Mouse (Mus musculus): ENCODE data around the gene Anapc15-ps.

Gene Anapc15-ps

DNA sequence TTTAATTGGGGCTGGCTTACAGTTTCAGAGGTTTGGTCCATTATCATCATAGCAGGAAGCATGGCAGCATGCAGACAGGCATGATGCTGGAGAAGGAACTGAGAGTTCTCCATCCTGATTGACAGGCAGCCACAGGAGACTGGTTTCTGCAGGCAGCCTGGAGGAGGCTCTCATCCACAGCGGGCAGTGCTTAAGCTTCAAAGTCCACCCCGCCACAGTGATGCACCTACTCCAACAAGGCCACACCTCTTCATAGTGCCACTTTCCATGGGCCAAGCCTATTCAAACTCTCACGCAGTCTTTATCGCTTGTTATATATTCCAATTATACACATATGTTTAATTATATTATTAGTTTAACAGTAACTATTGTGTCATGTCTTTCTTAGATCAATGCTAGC is 18.1 kb upstream of the Anapc15-ps start:
- WGBS = 97% methylated on average over 4 of the region's 4 CpGs

- 94% methylated on average over 1 of the region's 1 CpGs for WGBS
Measured at GRCm38 (mm10) chr10:95689833-95690232, 16.6 kb upstream of the Anapc15-ps start.

DNA sequence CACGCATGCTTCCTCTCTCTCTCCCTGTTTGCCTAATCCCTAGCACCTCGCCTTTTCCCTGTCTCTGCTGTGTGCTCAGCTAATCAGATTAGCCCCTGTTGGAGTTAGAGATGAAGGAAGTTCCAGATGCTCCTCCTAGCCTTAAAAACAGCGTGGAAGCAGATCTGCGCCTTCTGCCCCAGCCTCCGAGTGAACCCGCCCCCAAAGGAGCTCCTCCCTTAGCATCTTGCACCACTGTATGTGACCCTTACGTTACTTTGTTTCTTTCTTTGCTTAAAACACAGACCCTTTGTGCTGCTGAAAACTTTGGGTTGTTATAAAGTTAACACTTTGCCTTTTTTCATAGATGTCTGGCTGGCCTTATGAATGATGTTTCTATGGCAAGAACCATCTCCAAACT is 15.8 kb upstream of the Anapc15-ps start:
- WGBS = 76% methylated on average over 7 of the region's 7 CpGs

- 90% methylated on average over 21 of the region's 21 CpGs for WGBS
Measured at GRCm38 (mm10) chr10:95687558-95688141, 14.4 kb upstream of the Anapc15-ps start.

DNA sequence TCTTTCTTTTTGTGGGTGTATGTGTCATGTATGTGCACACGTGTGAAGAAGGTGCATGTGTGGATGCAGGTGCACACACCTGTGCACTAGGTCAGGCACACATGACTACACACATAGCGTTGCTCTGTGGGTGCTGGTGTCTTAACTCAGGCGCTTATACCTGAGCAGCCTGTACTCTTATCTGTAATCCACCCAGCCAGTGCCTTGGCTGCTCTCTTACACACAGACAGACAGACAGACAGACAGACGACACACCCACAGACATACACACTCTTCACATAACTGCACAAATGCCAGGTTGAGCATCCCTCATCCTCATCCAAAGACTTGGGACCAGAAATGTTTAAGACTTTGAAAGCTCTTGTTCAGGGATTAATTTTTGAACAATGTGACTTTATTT is 12.8 kb upstream of the Anapc15-ps start:
- 92% methylated on average over 4 of the region's 4 CpGs for WGBS

DNA sequence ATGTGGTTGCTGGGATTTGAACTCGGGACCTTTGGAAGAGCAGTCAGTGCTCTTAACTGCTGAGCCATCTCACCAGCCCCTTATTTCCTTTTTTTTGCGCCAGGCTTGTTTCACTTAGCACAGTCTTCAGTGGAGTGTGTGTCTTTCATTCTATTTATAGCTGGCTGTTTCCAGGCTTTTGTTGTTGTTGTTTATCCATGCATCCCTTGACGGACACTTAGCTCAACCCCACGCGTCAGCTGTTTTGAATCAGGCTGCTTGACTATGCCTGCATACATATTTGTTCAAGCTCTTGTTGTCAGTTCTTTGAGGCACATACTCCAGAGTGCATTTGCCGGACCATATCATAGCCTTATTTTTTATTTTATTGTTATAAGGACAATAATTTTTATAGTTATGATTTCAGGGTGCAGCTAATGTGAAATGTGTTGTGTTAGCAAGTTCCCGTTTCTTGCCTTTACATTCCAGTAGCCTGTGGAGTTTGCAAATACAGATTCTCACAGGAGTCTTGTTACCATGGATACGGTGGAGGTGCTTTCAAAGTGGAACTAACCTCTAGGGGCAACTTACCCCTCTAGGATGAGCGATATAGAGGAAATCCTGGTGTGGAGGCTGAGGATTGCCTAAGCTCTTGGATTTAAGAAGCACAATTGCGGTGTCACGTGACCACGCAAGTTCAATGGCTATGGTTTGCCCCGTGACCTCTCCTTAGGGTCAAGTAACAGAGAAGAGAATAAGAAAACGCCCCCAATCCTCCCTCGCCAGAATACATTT is 11.7 kb upstream of the Anapc15-ps start:
- WGBS = 35% methylated on average over 15 of the region's 15 CpGs

- 91% methylated on average over 4 of the region's 4 CpGs for WGBS
Measured at GRCm38 (mm10) chr10:95684250-95684649, 11.0 kb upstream of the Anapc15-ps start.

- WGBS = 99% methylated on average over 3 of the region's 3 CpGs
Measured at GRCm38 (mm10) chr10:95683735-95684134, 10.5 kb upstream of the Anapc15-ps start.

DNA sequence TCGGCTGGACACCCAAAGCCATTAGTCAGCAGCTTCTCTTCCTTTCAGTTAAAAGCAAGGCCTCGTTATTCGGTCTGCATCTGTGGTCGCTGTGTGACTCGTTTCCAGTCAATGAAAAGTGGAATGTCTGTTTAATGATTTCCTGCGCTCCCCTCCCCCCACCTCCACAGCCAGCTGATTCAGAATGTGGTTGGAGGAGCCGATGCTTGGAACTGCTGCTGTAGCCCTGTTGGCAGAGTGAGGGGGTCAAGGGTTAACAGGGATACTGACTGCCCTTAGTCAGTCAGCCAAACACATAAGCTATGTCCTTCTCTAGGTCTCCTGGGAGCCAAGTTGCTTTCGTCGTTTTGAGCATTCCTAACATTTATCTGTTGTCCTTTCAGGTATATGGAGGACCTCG is 9.7 kb upstream of the Anapc15-ps start:
- 73% methylated on average over 10 of the region's 10 CpGs for WGBS

GRCm38 (mm10) chr10:95682091-95682740 is 9.0 kb upstream of the Anapc15-ps start:
- WGBS = 85% methylated on average over 9 of the region's 9 CpGs

GRCm38 (mm10) chr10:95681481-95681880 is 8.2 kb upstream of the Anapc15-ps start:
- 63% methylated on average over 4 of the region's 4 CpGs for WGBS

DNA sequence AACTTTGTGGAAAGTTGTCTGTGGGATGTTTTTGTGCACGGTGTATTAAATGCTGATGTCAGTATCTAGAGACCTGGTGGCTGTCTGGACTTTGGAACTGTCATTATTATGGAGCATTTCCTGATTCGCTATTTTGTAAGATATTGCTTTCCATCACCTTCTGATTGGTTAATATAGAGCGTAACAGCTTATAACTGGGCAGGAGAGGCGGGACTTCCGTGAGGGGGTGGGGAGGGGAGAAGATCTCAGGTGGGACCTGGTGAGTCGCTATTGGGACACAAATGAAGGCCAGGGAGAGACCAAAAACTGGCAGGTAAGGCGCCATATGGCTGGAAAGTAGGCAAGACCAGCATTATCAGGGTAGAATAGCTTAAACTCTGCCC is 7.8 kb upstream of the Anapc15-ps start:
- 68% methylated on average over 7 of the region's 7 CpGs for WGBS

- WGBS = 40% methylated on average over 28 of the region's 28 CpGs
Measured at GRCm38 (mm10) chr10:95680153-95681057, 7.2 kb upstream of the Anapc15-ps start.

GRCm38 (mm10) chr10:95679131-95679530 is 5.9 kb upstream of the Anapc15-ps start:
- WGBS = 91% methylated on average over 5 of the region's 5 CpGs

GRCm38 (mm10) chr10:95678661-95679060 is 5.4 kb upstream of the Anapc15-ps start:
- 88% methylated on average over 2 of the region's 2 CpGs for WGBS

DNA sequence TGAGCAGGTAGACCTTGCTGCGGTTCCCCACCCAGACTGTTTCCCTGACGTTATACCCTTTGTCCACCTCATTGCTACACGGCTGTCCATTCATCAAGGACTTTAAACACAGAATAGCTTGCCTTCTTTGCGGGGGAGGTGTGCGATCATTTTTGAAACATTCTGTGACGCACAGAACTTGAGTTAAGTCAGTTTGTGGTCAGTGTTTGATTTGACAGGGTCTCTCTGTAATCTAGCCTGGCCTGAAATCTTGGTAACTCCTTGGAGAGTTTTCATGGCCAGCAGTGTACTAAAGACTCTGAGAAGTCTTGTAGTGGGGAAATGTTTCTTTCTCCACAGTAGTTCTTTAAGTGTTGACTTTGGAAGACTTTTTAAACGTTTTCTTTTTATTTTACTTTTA is 5.0 kb upstream of the Anapc15-ps start:
- 76% methylated on average over 7 of the region's 7 CpGs for WGBS

DNA sequence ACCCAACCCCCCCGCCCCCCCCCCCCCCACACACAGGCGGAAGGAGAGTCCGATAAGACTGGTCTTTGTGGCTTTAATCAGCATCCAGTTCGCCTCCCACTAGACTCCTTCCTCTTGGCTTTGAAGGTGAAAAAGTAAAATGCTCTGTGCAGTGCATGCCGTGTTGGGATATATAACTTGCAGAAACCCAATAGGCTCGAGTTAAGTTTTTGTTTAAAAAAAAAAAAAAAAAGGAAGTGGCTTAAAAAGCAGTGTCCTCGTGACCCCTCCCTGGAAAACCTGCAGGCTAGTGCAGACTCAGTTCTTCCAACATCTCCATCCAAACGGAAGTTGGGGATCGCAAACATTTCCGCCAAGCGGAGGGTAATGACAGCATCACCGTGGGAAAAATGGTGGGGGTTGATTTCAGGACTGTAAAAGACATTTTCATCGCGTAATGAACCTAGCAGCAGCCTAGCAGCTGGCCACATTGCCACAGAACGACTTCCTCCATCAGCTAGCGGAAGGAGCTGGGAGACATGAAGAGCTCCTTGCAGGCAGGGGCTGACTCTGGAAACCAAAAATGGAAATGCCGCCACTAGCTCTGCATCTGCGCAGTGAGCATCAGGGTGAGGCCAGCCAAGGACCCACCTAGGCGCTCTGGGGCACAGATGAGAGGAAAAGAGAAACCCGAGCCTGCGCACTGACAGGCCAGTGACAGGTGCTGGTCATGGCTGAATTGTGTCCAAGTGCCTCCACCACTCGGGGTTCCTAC is 4.3 kb upstream of the Anapc15-ps start:
- 48% methylated on average over 22 of the region's 22 CpGs for WGBS

DNA sequence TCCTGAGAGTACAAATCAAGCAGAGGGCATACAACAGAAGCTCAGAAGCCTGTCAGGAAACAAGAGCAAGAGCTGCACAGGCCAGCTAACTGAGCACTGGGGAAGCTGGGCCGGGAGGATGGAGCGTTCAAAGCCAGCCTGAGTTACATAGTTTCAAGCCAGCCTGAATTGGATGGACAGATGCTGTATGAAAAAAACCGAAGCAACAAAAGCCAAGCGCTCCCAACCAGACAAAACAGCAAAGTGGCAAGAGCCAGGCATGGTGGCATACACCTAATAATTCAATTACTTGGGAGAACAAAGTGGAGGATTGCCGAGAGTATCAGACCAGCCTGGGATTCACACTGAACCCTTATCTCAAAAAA is 3.7 kb upstream of the Anapc15-ps start:
- 67% methylated on average over 5 of the region's 5 CpGs for WGBS

- 93% methylated on average over 2 of the region's 2 CpGs for WGBS
Measured at GRCm38 (mm10) chr10:95676387-95676786, 3.1 kb upstream of the Anapc15-ps start.

GRCm38 (mm10) chr10:95670781-95671780 is 2.2 kb downstream of the Anapc15-ps start:
- WGBS = 62% methylated on average over 21 of the region's 21 CpGs

Data from cerebral cortex, adult 2 months (tissue).